Comparison of ENCODE assay signal across 8 mouse cellular contexts in the genomic region with DNA sequence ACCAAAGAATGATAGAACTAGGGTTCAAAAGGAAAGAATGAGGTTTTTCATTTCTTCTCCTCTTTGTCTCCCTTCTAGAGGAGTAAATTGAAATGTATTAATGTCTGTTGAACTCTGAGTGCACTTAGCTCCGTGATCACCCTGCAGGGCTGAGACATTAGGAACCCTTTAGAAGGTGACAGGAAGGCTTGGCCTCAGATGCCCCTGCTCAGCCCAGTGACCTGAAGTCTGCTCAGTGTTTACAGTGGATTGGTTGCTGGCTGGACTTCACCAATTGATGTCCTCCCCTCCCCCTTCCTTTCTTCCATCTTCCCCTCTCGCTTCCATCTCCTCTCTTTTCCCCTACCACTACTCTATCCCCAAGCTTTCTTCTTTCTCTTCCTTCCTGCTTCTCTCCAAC.
A peak's percentile ranks its signal among the peaks of the same experiment; 100 is the strongest.
DNase-seq lines count a peak whose midpoint lies in the region; ATAC-seq lines count a peak whose summit lies in the region.

No protein-coding gene starts in this region.

- no peaks in the 10 kb centered on the region for H3K36me3 ChIP-seq in midbrain, embryonic 11.5 days (ENCODE audit: control insufficient read depth, insufficient read depth, low read length)

- H3K9ac ChIP-seq in midbrain, embryonic 11.5 days (ENCODE audit: low read length), result no peak overlapping the region

- H3K27me3 ChIP-seq in midbrain, embryonic 11.5 days (ENCODE audit: control insufficient read depth, insufficient read depth, low read length), result peaks cover 6% of the 10 kb centered on the region

- intact Hi-C loops in gastrocnemius, postnatal 14 days (cut with DNase I; ENCODE audit: low total_unique reads), result no loop called here

- DNase-seq in embryo, embryonic 10 days (ENCODE audit: low spot score), result peak; percentile 29
- no peak for DNase-seq in embryo, embryonic 11 days
- peak; percentile 6 for DNase-seq in right cerebral cortex, postnatal 4 days
- no peak for DNase-seq in right cerebral cortex, postnatal 25 days
- peak; percentile 86 for DNase-seq in midbrain, embryonic 11.5 days (ENCODE audit: low spot score, missing footprints)
- no peak for DNase-seq in adrenal gland, postnatal 4 days (ENCODE audit: low spot score in 2 of 2)
- no peak for DNase-seq in layer of hippocampus, adult 8-10 months (ENCODE audit: low spot score in 2 of 2)
- DNase-seq in gastrocnemius, postnatal 14 days, result no peak

- peaks cover 8% of the 10 kb centered on the region for H3K4me1 ChIP-seq in midbrain, embryonic 11.5 days (ENCODE audit: control insufficient read depth, insufficient read depth, low read length)

- no peak overlapping the region for H3K27ac ChIP-seq in midbrain, embryonic 11.5 days (ENCODE audit: low read depth, low read length)

- 0% methylated on average over 2 of the region's 2 CpGs for whole genome bisulfite sequencing in midbrain, embryonic 11.5 days

- ATAC-seq in midbrain, embryonic 11.5 days (ENCODE audit: low FRiP score), result peak; percentile 63

- peak overlapping the region; percentile 54 for H3K4me2 ChIP-seq in midbrain, embryonic 11.5 days

- peak overlapping the region; percentile 19; the same call in 1 of the 2 replicates for H3K4me3 ChIP-seq in midbrain, embryonic 11.5 days (ENCODE audit: low read depth, low read length)

- H3K9me3 ChIP-seq in midbrain, embryonic 11.5 days (ENCODE audit: control insufficient read depth, low read length), result no peaks in the 10 kb centered on the region

Comparison
In these comparisons a context has a peak if more than half of its experiments do, and no peak if none do; other contexts are left out.
1. DNase-seq: peak in embryo, embryonic 10 days (single experiment), right cerebral cortex, postnatal 4 days (single experiment) and midbrain, embryonic 11.5 days (single experiment); none in embryo, embryonic 11 days (single experiment), right cerebral cortex, postnatal 25 days (single experiment), adrenal gland, postnatal 4 days (0 of 2), layer of hippocampus, adult 8-10 months (0 of 2) and gastrocnemius, postnatal 14 days (single experiment).